Mouse (Mus musculus) ovary, adult 10 weeks (tissue): ENCODE data around the gene A630073D07Rik. TPM values are rescaled to one million over a fixed set of nuclear protein-coding genes. Genes with fewer than 3 reads are reported as not detected.

Source experiments
- polyA plus RNA-seq: library from polyadenylated mRNA; stranded (reverse); fragments of 350-450 nt; fragmentation: Illumina TruSeq; extraction: RNeasy Lipid Tissue Mini Kit (QIAGEN cat#74804); gene quantifications from one replicate; pipeline ENCODE4 v1.2.3, GENCODE M21; 2014

A630073D07Rik gene
- polyA plus RNA-seq, result not detected

DNA sequence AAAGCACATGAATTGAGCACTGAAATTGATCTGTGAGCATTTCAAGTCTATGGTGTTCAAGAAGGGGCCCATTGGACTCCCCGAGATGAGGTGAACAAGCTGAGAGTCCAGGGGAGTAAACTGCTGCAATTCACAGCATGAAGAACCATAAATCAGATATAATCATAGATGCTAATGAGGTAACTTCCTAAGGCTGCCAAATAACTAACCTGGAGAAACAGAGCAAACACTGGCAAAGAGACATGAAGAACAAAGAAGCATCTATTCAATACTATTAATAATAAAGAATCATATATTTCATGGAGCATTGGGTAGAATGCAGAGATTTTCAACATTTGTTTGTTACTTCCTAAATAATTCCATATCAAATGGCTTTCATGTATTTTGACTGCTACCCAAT lies at the start of gene A630073D07Rik:
Gene A630073D07Rik, minus strand, starts transcription at position 101 of the 400 bp plus-strand sequence.

DNA sequence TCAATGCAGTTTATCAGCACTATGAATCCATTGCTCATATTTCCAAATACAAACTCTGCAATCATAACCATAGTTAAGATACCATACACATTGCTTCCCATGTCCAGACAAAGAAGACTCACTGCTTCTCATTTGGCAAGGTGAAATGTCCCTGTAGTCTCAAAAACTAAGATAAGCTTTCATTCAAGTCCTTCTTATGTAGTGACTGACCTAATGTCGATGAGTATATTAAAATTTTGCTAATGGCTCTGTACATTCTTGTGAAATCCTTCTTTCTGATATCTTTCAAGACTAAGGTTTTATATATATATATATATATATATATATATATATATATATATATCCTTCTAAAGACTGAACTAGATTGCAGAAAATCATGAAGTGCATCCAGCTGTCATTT lies 49.6 kb upstream of the A630073D07Rik start, which contains the start of gene Tas2r121:
Gene Tas2r121, minus strand, starts transcription at position 101 of the 400 bp plus-strand sequence.

GRCm38 (mm10) chr6:132656653-132657052 lies 5.3 kb upstream of the A630073D07Rik start, which contains the start of gene Tas2r120:
Gene Tas2r120 (plus strand): TSS chr6:132656953.

DNA sequence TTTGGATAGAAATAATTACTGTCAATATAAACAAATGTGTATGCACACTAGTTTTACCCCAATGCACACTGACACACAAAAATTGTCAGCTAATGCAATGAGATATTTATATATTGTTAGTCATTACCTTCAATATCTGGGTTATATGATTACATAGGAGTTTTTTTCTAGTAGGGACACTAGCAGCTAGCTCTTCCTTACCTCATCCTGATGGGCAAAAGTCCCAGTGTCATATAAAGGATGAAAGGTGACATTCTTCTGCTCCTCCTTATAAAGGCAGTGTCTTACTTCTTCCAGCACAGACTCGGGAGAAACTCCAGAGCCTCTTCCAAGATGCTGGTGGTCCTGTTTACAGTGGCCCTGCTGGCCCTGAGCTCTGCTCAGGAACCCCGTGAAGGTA lies 55.7 kb downstream of the A630073D07Rik start, which contains the start of gene Prp2:
Gene Prp2, plus strand, starts transcription at position 301 of the 400 bp plus-strand sequence.

Other genes starting within 250 kb of the A630073D07Rik start
- not detected for gene Prh1, start 81.7 kb downstream of the A630073D07Rik start, polyA plus RNA-seq
- not detected for gene Prp2, start 55.6 kb downstream of the A630073D07Rik start, polyA plus RNA-seq
- gene Tas2r120, start 5.4 kb upstream of the A630073D07Rik start, polyA plus RNA-seq, result not detected
- gene Tas2r121, start 49.5 kb upstream of the A630073D07Rik start, polyA plus RNA-seq, result not detected
- gene Tas2r122, start 60.4 kb upstream of the A630073D07Rik start, polyA plus RNA-seq, result not detected
- gene Tas2r115, start 86.5 kb upstream of the A630073D07Rik start, polyA plus RNA-seq, result not detected
- gene Tas2r124, start 103.2 kb upstream of the A630073D07Rik start, polyA plus RNA-seq, result not detected
- gene Tas2r102, start 110.6 kb upstream of the A630073D07Rik start, polyA plus RNA-seq, result not detected
- gene Tas2r136, start 126.6 kb upstream of the A630073D07Rik start, polyA plus RNA-seq, result not detected
- not detected for gene Tas2r117, start 151.3 kb upstream of the A630073D07Rik start, polyA plus RNA-seq
- not detected for gene Tas2r123, start 195.6 kb upstream of the A630073D07Rik start, polyA plus RNA-seq
- not detected for gene Tas2r116, start 203.9 kb upstream of the A630073D07Rik start, polyA plus RNA-seq
- not detected for gene Tas2r110, start 216.5 kb upstream of the A630073D07Rik start, polyA plus RNA-seq
- not detected for gene Tas2r113, start 241.5 kb upstream of the A630073D07Rik start, polyA plus RNA-seq